Mouse (Mus musculus) E14TG2a.4 (cell line): ENCODE measurements around the gene Diras1.
"Not testable (repeated sequence)": the region's sequence is repeated elsewhere in the genome, so short reads cannot be mapped to it uniquely, and the experiment has no call there.

Source experiments
- H3K27me3 ChIP-seq: 2 replicates; pipeline ENCODE4 v1.6.1; 2014; ENCODE audit warnings: low read length, control low read depth; ENCODE audit not compliant: insufficient read depth
- H3K36me3 ChIP-seq: 2 replicates; pipeline ENCODE4 v1.6.1; 2014; ENCODE audit warnings: low read length, control low read depth; ENCODE audit not compliant: insufficient read depth
- H3K4me1 ChIP-seq: replicated peaks from 2 replicates; pipeline ENCODE4 v1.6.1; 2014; ENCODE audit warnings: low read depth, low read length, control low read depth
- H3K4me3 ChIP-seq: replicated peaks from 2 replicates; pipeline ENCODE4 v1.5.1; 2014; ENCODE audit warnings: mild to moderate bottlenecking, low read length
- H3K9me3 ChIP-seq: 2 replicates; pipeline ENCODE4 v1.6.1; 2014; ENCODE audit warnings: low read length, control low read depth
- CTCF ChIP-seq: conservative IDR thresholded peaks from 2 replicates; pipeline ENCODE4 v1.5.1; 2014; ENCODE audit warnings: low read length
- NANOG ChIP-seq: IDR thresholded peaks from 2 replicates; pipeline ENCODE4 v1.6.1; 2014; ENCODE audit warnings: borderline replicate concordance, low read length, mixed read lengths
- POU5F1 ChIP-seq: IDR thresholded peaks from 2 replicates; pipeline ENCODE4 v1.6.1; 2014; ENCODE audit warnings: low read length, borderline replicate concordance

The Diras1 gene

DNA sequence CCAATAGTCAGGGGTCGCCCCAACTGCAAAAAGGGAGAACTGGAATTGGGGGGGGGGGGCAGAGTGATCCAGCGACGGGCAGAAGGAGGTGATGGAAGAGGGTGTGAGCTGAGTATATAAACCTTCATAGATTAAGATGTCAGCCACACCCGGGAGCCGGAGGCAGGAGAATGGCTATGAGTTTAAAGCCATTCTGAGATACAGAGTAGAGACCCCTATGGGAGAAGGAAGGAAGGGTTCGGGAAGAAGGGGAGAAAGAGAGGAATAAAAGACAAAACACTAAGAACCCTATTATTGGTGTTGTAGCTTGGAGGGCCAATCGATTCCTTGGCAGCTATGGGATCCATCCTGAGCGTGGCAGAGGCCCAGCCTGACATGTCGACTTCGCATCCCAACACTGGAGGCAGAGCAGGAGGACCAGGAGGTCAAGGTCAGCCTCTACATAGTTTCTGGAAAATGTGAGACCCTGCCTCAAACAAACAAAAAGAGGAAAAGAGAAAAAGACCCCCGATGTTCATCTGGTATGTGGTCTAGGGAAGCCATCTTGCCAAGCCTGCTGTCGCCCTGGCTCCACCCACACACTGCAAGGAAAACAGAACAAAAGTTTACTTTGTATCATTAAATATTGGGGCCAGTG is at the start of gene Diras1:
Gene Diras1 (minus strand): TSS at position 24 of the 637 bp plus-strand sequence.
- H3K4me1 ChIP-seq, result peaks cover 57% of the 10 kb centered on the region
- no peaks in the 10 kb centered on the region for H3K9me3 ChIP-seq
- no peak for TF ChIP-seq NANOG
- TF ChIP-seq CTCF, result no peak
- TF ChIP-seq POU5F1, result no peak
- no peaks in the 10 kb centered on the region for H3K36me3 ChIP-seq
- peak within 1 kb of the TSS; percentile 63 for H3K4me3 ChIP-seq
- H3K27me3 ChIP-seq, result peaks cover 26% of the 10 kb centered on the region

DNA sequence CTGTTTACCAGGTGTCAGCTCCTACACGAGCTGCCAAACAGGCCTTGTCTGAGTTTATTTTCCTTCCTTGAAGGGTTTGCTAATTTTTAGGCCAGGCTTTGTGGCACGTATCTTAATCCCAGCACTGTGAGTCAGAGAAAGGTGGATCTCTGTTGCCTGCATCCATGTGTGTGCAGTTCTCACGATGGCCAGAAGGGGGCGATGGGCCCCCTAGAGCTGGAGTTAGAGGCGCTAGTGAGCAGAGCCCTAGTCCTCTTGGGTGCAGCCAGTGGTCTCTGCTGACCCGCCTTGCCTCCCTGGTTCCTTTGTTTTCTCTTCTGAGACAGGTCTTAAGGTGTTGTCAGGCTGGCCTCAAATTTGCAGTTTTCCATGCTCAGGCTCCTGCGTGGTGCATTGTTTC is 48.0 kb upstream of the Diras1 start:
- Histone ChIP-seq H3K4me3 (no peak overlapping the region; the same call in 1 of the 2 replicates), H3K4me1 (peaks cover 87% of the 10 kb centered on the region), H3K9me3 (no peaks in the 10 kb centered on the region), H3K27me3 (no peaks in the 10 kb centered on the region), H3K36me3 (peaks cover 73% of the 10 kb centered on the region)
- TF ChIP-seq POU5F1, result no peak
- peak; percentile 98 for TF ChIP-seq CTCF
- TF ChIP-seq NANOG, result no peak

DNA sequence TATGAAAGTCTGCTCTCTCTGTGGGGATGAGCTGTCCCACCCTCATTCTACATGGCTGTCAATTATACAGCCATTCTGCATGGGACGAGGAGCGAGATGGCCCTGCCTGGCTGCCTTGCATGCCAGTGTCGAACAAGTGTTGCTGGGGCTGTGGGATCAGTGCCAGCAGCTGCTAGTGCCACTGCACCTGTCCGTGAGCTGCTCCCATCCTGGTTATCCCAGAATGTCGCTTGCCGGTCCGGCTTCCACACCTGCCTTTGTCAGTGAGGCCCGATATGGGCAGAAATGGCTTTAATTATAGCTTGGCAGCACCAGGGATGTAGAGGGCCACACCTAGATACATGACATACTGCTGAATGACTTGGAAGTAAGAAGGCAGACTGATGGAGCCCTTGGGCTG is 46.8 kb upstream of the Diras1 start:
- Histone ChIP-seq H3K36me3 (peaks cover 61% of the 10 kb centered on the region), H3K9me3 (no peaks in the 10 kb centered on the region), H3K4me3 (no peak overlapping the region), H3K27me3 (no peaks in the 10 kb centered on the region), H3K4me1 (peaks cover 79% of the 10 kb centered on the region)
- no peak for TF ChIP-seq CTCF
- TF ChIP-seq NANOG, result no peak
- no peak for TF ChIP-seq POU5F1

DNA sequence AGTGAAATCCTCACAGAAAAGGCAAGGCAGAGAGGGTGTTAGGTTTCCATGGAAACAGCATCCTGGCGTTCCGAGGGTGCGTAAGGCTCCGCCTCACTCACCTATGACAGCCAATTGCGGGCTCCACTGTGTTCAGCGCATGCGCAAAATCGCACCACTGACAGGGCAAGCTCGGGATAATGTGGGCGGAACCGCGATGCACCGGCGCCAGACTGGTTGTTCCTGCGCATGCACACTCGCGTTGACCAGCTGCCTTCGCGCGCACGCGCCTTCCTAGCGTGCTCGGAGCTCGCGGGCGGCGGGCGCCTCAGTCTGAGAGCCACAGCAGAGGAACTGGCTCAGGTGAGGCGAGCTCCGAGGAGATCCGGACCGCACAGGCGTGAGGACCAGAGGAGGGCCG is 44.4 kb upstream of the Diras1 start, which contains the start of gene Thop1:
Gene Thop1 (plus strand): TSS at position 200 of the 400 bp plus-strand sequence.
- Histone ChIP-seq H3K36me3 (peaks cover 37% of the 10 kb centered on the region), H3K27me3 (no peaks in the 10 kb centered on the region), H3K9me3 (no peaks in the 10 kb centered on the region), H3K4me3 (peak within 1 kb of the TSS; percentile 96), H3K4me1 (peaks cover 62% of the 10 kb centered on the region)
- TF ChIP-seq NANOG (no peak), CTCF (no peak), POU5F1 (no peak)

- H3K4me3 ChIP-seq, result no peak overlapping the region
- TF ChIP-seq CTCF, result no peak
- no peak for TF ChIP-seq POU5F1
- TF ChIP-seq NANOG, result no peak
- peaks cover 7% of the 10 kb centered on the region; the same call in 1 of the 2 replicates for H3K9me3 ChIP-seq
- H3K4me1 ChIP-seq, result peaks cover 55% of the 10 kb centered on the region
- H3K36me3 ChIP-seq, result peaks cover 26% of the 10 kb centered on the region
- no peaks in the 10 kb centered on the region for H3K27me3 ChIP-seq
Measured at GRCm38 (mm10) chr10:81068706-81069105, 43.2 kb upstream of the Diras1 start.

DNA sequence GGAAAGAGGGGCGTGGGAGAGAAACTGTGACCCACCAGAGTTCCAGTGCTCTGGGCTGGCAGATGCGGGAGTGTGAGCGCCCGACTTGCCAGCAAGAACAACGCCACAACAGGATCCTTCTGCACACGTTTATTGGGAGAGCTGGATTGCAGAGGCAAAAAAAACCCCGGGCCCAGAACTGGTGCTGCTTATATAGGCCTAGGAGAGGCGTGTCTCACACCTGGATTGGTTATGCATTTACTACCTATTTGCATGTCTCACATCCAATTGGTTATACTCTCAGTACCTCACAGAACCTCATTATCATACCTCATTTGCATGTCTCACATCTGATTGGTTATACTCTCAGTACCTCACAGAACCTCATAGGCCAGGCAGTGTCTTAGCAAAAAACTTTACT is 39.1 kb upstream of the Diras1 start:
- not testable (repeated sequence) for H3K27me3 ChIP-seq, H3K4me3 ChIP-seq, H3K9me3 ChIP-seq, H3K36me3 ChIP-seq
- peaks cover 43% of the 10 kb centered on the region for H3K4me1 ChIP-seq

DNA sequence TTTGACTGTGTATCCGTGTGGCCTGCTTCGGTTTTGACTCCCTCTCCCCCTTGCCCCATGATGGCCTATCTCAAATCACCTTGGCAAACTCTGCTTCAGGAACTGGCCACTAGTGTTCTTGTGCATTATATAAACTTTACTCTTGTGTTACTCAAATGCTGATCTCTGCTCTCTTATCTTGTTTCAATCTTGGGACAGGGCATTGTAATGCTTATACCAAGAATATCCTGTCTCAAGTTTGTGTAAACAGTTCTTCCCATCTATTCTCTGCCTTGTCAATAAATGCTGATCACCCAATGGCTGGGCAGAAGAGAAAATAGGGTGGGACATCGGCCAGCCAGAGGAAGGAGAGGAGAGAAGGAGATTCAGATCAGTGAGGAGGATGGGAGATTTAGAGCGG is 37.2 kb upstream of the Diras1 start:
- Histone ChIP-seq H3K27me3 (no peaks in the 10 kb centered on the region), H3K36me3 (peaks cover 13% of the 10 kb centered on the region), H3K4me1 (peaks cover 47% of the 10 kb centered on the region), H3K9me3 (peaks cover 7% of the 10 kb centered on the region; the same call in 1 of the 2 replicates), H3K4me3 (no peak overlapping the region)
- no peak for TF ChIP-seq NANOG
- no peak for TF ChIP-seq POU5F1
- no peak for TF ChIP-seq CTCF

DNA sequence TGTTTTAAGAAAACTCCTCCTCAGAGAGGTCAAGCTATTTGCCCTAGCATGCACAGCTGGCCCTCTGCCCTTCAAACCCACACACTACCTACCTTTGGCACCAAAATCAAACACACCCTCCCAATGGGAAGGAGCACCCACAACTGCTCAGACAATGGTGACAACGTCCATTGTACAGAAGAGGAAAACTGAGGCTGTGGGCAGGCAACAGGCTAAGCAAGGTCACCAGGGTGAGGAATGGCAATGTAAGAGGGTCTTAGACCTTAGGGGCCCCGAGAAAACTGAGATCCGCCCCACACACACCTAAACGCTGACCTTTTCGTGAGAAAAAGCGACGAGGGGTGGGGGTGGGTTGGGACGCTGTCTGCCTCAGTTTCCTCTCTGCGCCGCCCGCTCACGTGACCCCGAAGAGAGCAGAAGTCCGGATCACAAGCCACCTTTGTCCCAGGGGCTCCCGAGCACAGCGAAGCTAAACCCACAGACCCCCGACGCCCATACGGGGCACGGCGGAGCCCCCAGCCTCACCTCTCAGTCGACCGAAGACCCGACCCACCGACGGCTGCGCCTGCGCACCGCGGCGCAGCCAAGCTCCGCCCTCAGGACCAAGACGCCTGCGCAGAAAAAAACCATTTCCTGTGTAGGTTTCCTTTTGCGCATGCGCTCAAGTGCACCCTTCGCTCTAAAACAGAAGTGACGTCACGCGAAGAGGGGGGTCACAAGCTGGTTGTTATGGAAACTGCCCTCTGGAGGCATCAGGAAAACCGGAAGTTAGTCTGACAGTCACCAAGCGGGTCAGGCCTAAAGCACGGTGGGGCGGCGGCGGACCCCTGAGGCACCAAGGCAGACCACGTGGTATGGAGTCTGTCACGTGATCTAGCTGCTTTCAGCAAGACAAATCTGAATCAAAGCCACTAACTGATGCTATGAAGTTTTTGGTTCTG is 34.4 kb upstream of the Diras1 start, which contains the start of gene Sgta:
Gene Sgta (minus strand): TSS at position 579 of the 941 bp plus-strand sequence.
- peaks cover 68% of the 10 kb centered on the region for H3K4me1 ChIP-seq
- TF ChIP-seq CTCF, result no peak
- no peak for TF ChIP-seq POU5F1
- no peak for TF ChIP-seq NANOG
- H3K27me3 ChIP-seq, result no peaks in the 10 kb centered on the region
- H3K9me3 ChIP-seq, result peaks cover 7% of the 10 kb centered on the region; the same call in 1 of the 2 replicates
- peaks cover 41% of the 10 kb centered on the region for H3K36me3 ChIP-seq
- H3K4me3 ChIP-seq, result peak within 1 kb of the TSS; percentile 99
